Mouse (Mus musculus) heart, adult 2 months (tissue): Measurements from ENCODE around the gene Ticam1.
"Not testable (repeated sequence)": the region's sequence is repeated elsewhere in the genome, so short reads cannot be mapped to it uniquely, and the experiment has no call there.

Experiments
- CTCF ChIP-seq: fragments of 200-600 bp; IDR thresholded peaks from 2 replicates; pipeline ENCODE4 v1.8.1; 2022; ENCODE audit warnings: antibody characterized with exemption, mild to moderate bottlenecking, moderate library complexity
- EP300 ChIP-seq: fragments of 200-500 bp; IDR thresholded peaks from 2 replicates; pipeline ENCODE4 v1.6.1; 2011; ENCODE audit warnings: low read depth, low read length, control low read depth; ENCODE audit not compliant: insufficient read depth
- POLR2A ChIP-seq: fragments of 200-500 bp; IDR thresholded peaks from 2 replicates; pipeline ENCODE4 v1.6.1; 2011; ENCODE audit warnings: mild to moderate bottlenecking, low read depth, low read length, control low read depth; ENCODE audit not compliant: insufficient read depth

GRCm38 (mm10) chr17:56258269-56258668 lies 18.3 kb downstream of the Ticam1 start:
- 0 out of 2 replicates have a peak, but pooled peaks have one; percentile 2 for TF ChIP-seq CTCF
- TF ChIP-seq EP300, POLR2A: not testable (repeated sequence)
